ENCODE assay signal across 8 mouse cellular contexts in genomic region chr5:114922998-114923473, GRCm38 (mm10). TPM values are rescaled to one million over a fixed set of nuclear protein-coding genes. Genes with fewer than 3 reads are reported as not detected.
DNase-seq lines count a peak whose midpoint lies in the region; ATAC-seq and TF ChIP-seq lines count a peak whose summit lies in the region.

Oasl1 (plus strand) TSS chr5:114923240.

- no peaks in the 10 kb centered on the region for H3K36me3 ChIP-seq in intestine, embryonic 16.5 days (ENCODE audit: control insufficient read depth, insufficient read depth, low read length)
- no peaks in the 10 kb centered on the region for H3K36me3 ChIP-seq in liver, postnatal 0 days (replicated peaks; ENCODE audit: insufficient read depth, low read length)

- H3K4me1 ChIP-seq in intestine, embryonic 16.5 days (ENCODE audit: control insufficient read depth, insufficient read depth, low read length): peaks cover 12% of the 10 kb centered on the region
- H3K4me1 ChIP-seq in liver, postnatal 0 days (ENCODE audit: insufficient read depth): peaks cover 33% of the 10 kb centered on the region

- no peak for TF ChIP-seq CTCF in gastrocnemius, adult 2 months (IDR thresholded peaks at IDR 0.05)
- TF ChIP-seq CTCF in liver, postnatal 0 days (IDR thresholded peaks at IDR 0.05; ENCODE audit: low read depth): no peak

- 15% methylated on average over 15 of the region's 15 CpGs for WGBS in intestine, embryonic 16.5 days
- 22% methylated on average over 15 of the region's 15 CpGs for WGBS in liver, postnatal 0 days (ENCODE audit: insufficient replicate concordance)

- peak within 1 kb of the TSS; percentile 75 for H3K4me2 ChIP-seq in intestine, embryonic 16.5 days (ENCODE audit: low read depth, low read length)
- H3K4me2 ChIP-seq in liver, postnatal 0 days (ENCODE audit: low read depth, low read length): peak within 1 kb of the TSS; percentile 83

- peak; percentile 25 to 36 for DNase-seq in CD8-positive naive resting alpha-beta T cell, adult 2 months (ENCODE audit: low read depth in 2 of 2, low spot score in 2 of 2)
- DNase-seq in T-cell, adult 2 months (ENCODE audit: low spot score): peak; percentile 25
- DNase-seq in gastrocnemius, adult 2 months: peak; percentile 81
- peak; percentile 74 for DNase-seq in liver, postnatal 0 days
- peak; percentile 48 for DNase-seq in ovary, postnatal 14 days (ENCODE audit: low spot score)
- DNase-seq in frontal cortex, postnatal 14 days (ENCODE audit: low spot score in 2 of 2): no peak
- no peak for DNase-seq in embryo, embryonic 10 days (ENCODE audit: low spot score)

- TF ChIP-seq EP300 in liver, postnatal 0 days (IDR thresholded peaks at IDR 0.05; ENCODE audit: low read depth): no peak

- peak within 1 kb of the TSS; percentile 76 for H3K4me3 ChIP-seq in gastrocnemius, adult 2 months
- H3K4me3 ChIP-seq in intestine, embryonic 16.5 days (ENCODE audit: low read length): peak within 1 kb of the TSS; percentile 45
- peak within 1 kb of the TSS; percentile 54 for H3K4me3 ChIP-seq in liver, postnatal 0 days (ENCODE audit: low read depth, low read length)

- peak within 1 kb of the TSS; percentile 65 for H3K27ac ChIP-seq in gastrocnemius, adult 2 months
- peak within 1 kb of the TSS; percentile 74 for H3K27ac ChIP-seq in intestine, embryonic 16.5 days (ENCODE audit: low read length)
- peak within 1 kb of the TSS; percentile 72 for H3K27ac ChIP-seq in liver, postnatal 0 days (ENCODE audit: low read depth)

- intact Hi-C loops in gastrocnemius, adult 2 months (cut with DNase I): no loop called here

- H3K9ac ChIP-seq in intestine, embryonic 16.5 days (ENCODE audit: low read depth, low read length): peak within 1 kb of the TSS; percentile 65
- H3K9ac ChIP-seq in liver, postnatal 0 days (replicated peaks): peak within 1 kb of the TSS; percentile 60

- 0 out of 2 replicates have a peak, but pooled peaks cover 4% of the 10 kb centered on the region for H3K9me3 ChIP-seq in intestine, embryonic 16.5 days (ENCODE audit: control insufficient read depth, low read length)
- no peaks in the 10 kb centered on the region for H3K9me3 ChIP-seq in liver, postnatal 0 days (ENCODE audit: low read length)

- no peaks in the 10 kb centered on the region for H3K27me3 ChIP-seq in intestine, embryonic 16.5 days (replicated peaks; ENCODE audit: control insufficient read depth, insufficient read depth, low read length)
- no peaks in the 10 kb centered on the region for H3K27me3 ChIP-seq in liver, postnatal 0 days (ENCODE audit: insufficient read depth, low read length)

- peak; percentile 41 for ATAC-seq in intestine, embryonic 16.5 days
- peak; percentile 57 for ATAC-seq in liver, postnatal 0 days

RNA-seq across cellular contexts. Expression of gene Oasl1, which starts in this region (rescaled TPM):
- under 1 TPM in 1 of 2 experiments, not detected in 1; 0.64 TPM for total RNA-seq in gastrocnemius, adult 2 months (2021)
- polyA plus RNA-seq in intestine, embryonic 16.5 days (2015; fragmentation: Nextera tagmentation; extraction: Ambion mirVana): 1.3 and 2.1 TPM in 2 replicates
- polyA plus RNA-seq in liver, postnatal 0 days (2015; fragmentation: Nextera tagmentation; extraction: Ambion mirVana): 2.2 TPM in 2 replicates

Comparison
In these comparisons a context has a peak if more than half of its experiments do, and no peak if none do; other contexts are left out.
1. Peak in DNase-seq, H3K4me3 ChIP-seq and H3K27ac ChIP-seq in gastrocnemius, adult 2 months; RNA of the gene not detected or under 1 TPM.
2. DNase-seq: peak in CD8-positive naive resting alpha-beta T cell, adult 2 months (2 of 2), T-cell, adult 2 months (single experiment), liver, postnatal 0 days (single experiment) and ovary, postnatal 14 days (single experiment); none in frontal cortex, postnatal 14 days (0 of 2) and embryo, embryonic 10 days (single experiment).
3. Peak in every context shown above with its lines, with median percentiles within 50 percentile points of each other: H3K27ac ChIP-seq and H3K4me3 ChIP-seq.